Comparison of ENCODE assay signal across 28 mouse cellular contexts in genomic region chr1:127961140-127961539, GRCm38 (mm10).
DNase-seq lines count a peak whose midpoint lies in the region; ATAC-seq and TF ChIP-seq lines count a peak whose summit lies in the region.
"Had no signal": no experiment of that assay in that cellular context is flagged by ENCODE, and none has a peak within 500 bp of the region (broad histone marks: within the 10 kb centered on the region; RNA-seq: fewer than 3 reads in every experiment).

No protein-coding gene starts in this region.

- H3K4me1 ChIP-seq in kidney, embryonic 16.5 days (ENCODE audit: insufficient read depth, low read length) = peaks cover 7% of the 10 kb centered on the region
- H3K4me1 ChIP-seq: liver, embryonic 15.5 days had no signal

- WGBS in kidney, embryonic 16.5 days = 89% methylated on average over 1 of the region's 1 CpGs

- DNase-seq in adrenal gland, adult (ENCODE audit: inconsistent age in 2 of 2, low spot score in 1 of 2) = peak; percentile 76 to 80
- no peak for DNase-seq in adrenal gland, postnatal 25 days
- DNase-seq in kidney, adult 11 months = peak; percentile 8
- peak; percentile 47 for DNase-seq in Muller cell, postnatal 12 days (ENCODE audit: inconsistent ontology term)
- no peak for DNase-seq in left cerebral cortex, postnatal 25 days (ENCODE audit: low spot score in 2 of 2)
- DNase-seq: cerebellum, adult 2 months; cerebellum, postnatal 36 days; embryo, embryonic 11 days; left cerebral cortex, postnatal 4 days; lung, postnatal 4 days; midbrain, embryonic 14.5 days; retina, postnatal 1 day; right cerebral cortex, postnatal 25 days; thymus, postnatal 14 days had no signal

- ATAC-seq in kidney, embryonic 16.5 days (ENCODE audit: low FRiP score, low TSS enrichment) = no peak
- ATAC-seq: CD4-positive, CD25-positive, alpha-beta regulatory T cell, adult 4 months; hindbrain, embryonic 16.5 days; intestine, postnatal 0 days; Patski had no signal

- H3K79me2 ChIP-seq in myocyte (ENCODE audit: control insufficient read depth, insufficient read depth) = no peaks in the 10 kb centered on the region

- H3K4me2 ChIP-seq in kidney, embryonic 16.5 days (replicated peaks; ENCODE audit: low read depth, low read length) = no peak overlapping the region
- H3K4me2 ChIP-seq in myocyte (ENCODE audit: low read depth) = peak overlapping the region; percentile 10
- H3K4me2 ChIP-seq: embryonic facial prominence, embryonic 13.5 days; forebrain, embryonic 12.5 days; heart, embryonic 11.5 days; limb, embryonic 15.5 days; liver, embryonic 15.5 days; neural tube, embryonic 13.5 days had no signal

- no peak overlapping the region for H3ac ChIP-seq in myocyte (ENCODE audit: control insufficient read depth, insufficient read length)

- no peak for TF ChIP-seq POLR2A in myocyte (IDR thresholded peaks at IDR 0.05; ENCODE audit: insufficient read length, low read depth)

- H3K9ac ChIP-seq in kidney, embryonic 16.5 days (replicated peaks; ENCODE audit: low read length) = no peak overlapping the region
- H3K9ac ChIP-seq: embryonic facial prominence, embryonic 13.5 days; forebrain, embryonic 12.5 days; limb, embryonic 15.5 days; liver, embryonic 15.5 days; neural tube, embryonic 13.5 days had no signal

- H3K9me3 ChIP-seq in kidney, embryonic 16.5 days (ENCODE audit: low read length) = no peaks in the 10 kb centered on the region
- H3K9me3 ChIP-seq: embryonic facial prominence, embryonic 13.5 days; forebrain, embryonic 12.5 days; hindbrain, embryonic 10.5 days; limb, embryonic 15.5 days; liver, embryonic 15.5 days; neural tube, embryonic 13.5 days had no signal

- H3K27me3 ChIP-seq in kidney, embryonic 16.5 days (ENCODE audit: insufficient read depth, low read length) = no peaks in the 10 kb centered on the region
- H3K27me3 ChIP-seq in myocyte (ENCODE audit: control insufficient read depth, insufficient read depth, insufficient read length) = no peaks in the 10 kb centered on the region
- H3K27me3 ChIP-seq: embryonic facial prominence, embryonic 13.5 days; forebrain, embryonic 12.5 days; limb, embryonic 15.5 days; liver, embryonic 15.5 days; neural tube, embryonic 13.5 days; Patski had no signal

- H3K36me3 ChIP-seq in kidney, embryonic 16.5 days (ENCODE audit: insufficient read depth, low read length) = 0 out of 2 replicates have a peak, but pooled peaks cover 7% of the 10 kb centered on the region
- no peaks in the 10 kb centered on the region for H3K36me3 ChIP-seq in myocyte (ENCODE audit: control insufficient read depth, insufficient read depth)
- H3K36me3 ChIP-seq: limb, embryonic 15.5 days; neural tube, embryonic 13.5 days had no signal

- intact Hi-C loops in left cerebral cortex, postnatal 25 days (cut with DNase I) = no loop called here

- no peak overlapping the region for H3K27ac ChIP-seq in kidney, embryonic 16.5 days (ENCODE audit: low read length)
- H3K27ac ChIP-seq: embryonic facial prominence, embryonic 13.5 days; forebrain, embryonic 12.5 days; hindbrain, embryonic 10.5 days; limb, embryonic 15.5 days; liver, embryonic 15.5 days; neural tube, embryonic 13.5 days had no signal

- H3K4me3 ChIP-seq in kidney, embryonic 16.5 days (ENCODE audit: low read length) = no peak overlapping the region
- no peak overlapping the region for H3K4me3 ChIP-seq in myocyte
- H3K4me3 ChIP-seq: embryonic facial prominence, embryonic 13.5 days; erythroblast, embryonic 14.5 days; forebrain, embryonic 12.5 days; hindbrain, embryonic 10.5 days; limb, embryonic 15.5 days; liver, embryonic 15.5 days; neural tube, embryonic 13.5 days had no signal

TF ChIP-seq in myocyte, 11 proteins besides CTCF, POLR2A, EP300 and RAD21:
- TF ChIP-seq MYOG (IDR thresholded peaks at IDR 0.05; ENCODE audit: control insufficient read depth in 1 of 3, insufficient read depth in 1 of 3, insufficient read length in 2 of 3, low read depth in 2 of 3) (no peak), MAX (IDR thresholded peaks at IDR 0.05; ENCODE audit: low read depth) (no peak), POLR2AphosphoS2 (IDR thresholded peaks at IDR 0.05; ENCODE audit: insufficient read length, low read depth) (no peak), SRF (IDR thresholded peaks at IDR 0.05; ENCODE audit: control insufficient read depth, insufficient read length, low read depth) (no peak), CEBPB (IDR thresholded peaks at IDR 0.05; ENCODE audit: insufficient read depth, poor library complexity, severe bottlenecking) (no peak), TCF12 (IDR thresholded peaks at IDR 0.05; ENCODE audit: insufficient read depth, poor library complexity, severe bottlenecking) (no peak), TCF3 (IDR thresholded peaks at IDR 0.05; ENCODE audit: insufficient read length, low read depth) (no peak), USF1 (IDR thresholded peaks at IDR 0.05; ENCODE audit: low read depth) (no peak), MYOD1 (IDR thresholded peaks at IDR 0.05; ENCODE audit: control insufficient read depth in 1 of 3, insufficient read length in 2 of 3, low read depth in 2 of 3) (no peak), REST (IDR thresholded peaks at IDR 0.05; ENCODE audit: insufficient read depth, insufficient read length) (no peak), E2F4 (IDR thresholded peaks at IDR 0.05; ENCODE audit: insufficient read depth) (no peak)

Comparison
In these comparisons a context has a peak if more than half of its experiments do, and no peak if none do; other contexts are left out.
1. DNase-seq: peak in adrenal gland, adult (2 of 2), kidney, adult 11 months (single experiment) and Muller cell, postnatal 12 days (single experiment); none in adrenal gland, postnatal 25 days (single experiment) and left cerebral cortex, postnatal 25 days (0 of 2).